11 mouse cellular contexts compared by ENCODE assay signal in the genomic region with DNA sequence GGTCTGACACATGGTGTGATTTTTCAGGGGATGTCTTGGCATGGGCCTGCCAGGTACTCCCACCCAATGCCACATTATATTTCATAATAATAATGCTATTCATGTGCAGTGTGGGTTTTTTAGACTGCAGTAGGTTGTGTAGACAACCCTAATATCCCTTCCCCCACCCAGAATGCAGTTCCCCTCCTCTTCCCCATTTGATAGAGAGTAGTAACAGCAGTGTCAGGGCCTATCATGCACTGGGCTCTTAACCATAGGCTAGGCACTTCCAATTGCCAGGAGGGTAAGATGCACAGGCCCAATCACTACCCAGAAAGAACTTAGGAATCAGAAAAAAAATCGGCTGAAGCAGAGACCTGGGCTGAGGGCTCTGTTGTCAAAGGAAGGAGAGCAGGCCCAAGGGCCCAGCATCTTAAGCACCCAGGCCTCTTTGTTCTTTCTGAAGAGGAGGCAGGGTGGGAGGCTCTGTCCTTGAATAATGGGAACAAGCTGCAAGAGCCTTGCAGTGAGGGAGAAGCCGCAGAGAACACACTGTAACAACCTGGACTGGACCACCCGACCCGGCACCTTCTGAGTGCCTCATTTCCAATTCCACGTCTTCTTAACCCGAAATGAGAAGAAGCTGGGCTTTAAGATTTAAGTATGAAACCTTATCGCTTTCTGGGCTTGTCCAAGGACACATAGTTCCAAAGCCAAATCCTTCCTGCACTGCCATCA.
"Had no signal": no experiment of that assay in that cellular context is flagged by ENCODE, and none has a peak within 500 bp of the region (broad histone marks: within the 10 kb centered on the region; RNA-seq: fewer than 3 reads in every experiment).

No protein-coding gene starts in this region.

- DNase-seq: kidney, adult 8-10 months; kidney, postnatal 36 days; layer of hippocampus, adult 9-11 months; layer of hippocampus, postnatal 36 days; lung, embryonic 14.5 days; lung, postnatal 10 days; lung, postnatal 4 days; thymus, postnatal 36 days had no signal

- ATAC-seq: intestine, embryonic 16.5 days; liver, embryonic 12.5 days; midbrain, embryonic 13.5 days had no signal
